Mouse (Mus musculus) granulocyte monocyte progenitor cell, adult 5-6 weeks (primary cell): ENCODE data around the gene Apol8. TPM values are rescaled to one million over a fixed set of nuclear protein-coding genes. Genes with fewer than 3 reads are reported as not detected.

Source experiments
- ATAC-seq: replicated peaks from 2 replicates; pipeline ENCODE4 v1.8.0; 2016; ENCODE audit warnings: mild to moderate bottlenecking, moderate TSS enrichment, inconsistent platforms; ENCODE audit not compliant: poor library complexity, severe bottlenecking
- total RNA-seq, 2 experiments: library from RNA; stranded (forward) in 1 of 2; stranded (reverse) in 1 of 2; fragments of 200-712, 200-1000 nt in 1 of 2; fragments of >200 nt in 1 of 2; fragmentation: Nextera tagmentation in 1 of 2; gene quantifications; 2 replicates each; pipeline ENCODE4 v1.2.3; 2014 to 2017

Apol8 gene
- total RNA-seq (2014; fragmentation: Nextera tagmentation), result not detected in 2 replicates
- total RNA-seq (2017), result 0.04 TPM in 1 of 2 replicates, not detected in the other

DNA sequence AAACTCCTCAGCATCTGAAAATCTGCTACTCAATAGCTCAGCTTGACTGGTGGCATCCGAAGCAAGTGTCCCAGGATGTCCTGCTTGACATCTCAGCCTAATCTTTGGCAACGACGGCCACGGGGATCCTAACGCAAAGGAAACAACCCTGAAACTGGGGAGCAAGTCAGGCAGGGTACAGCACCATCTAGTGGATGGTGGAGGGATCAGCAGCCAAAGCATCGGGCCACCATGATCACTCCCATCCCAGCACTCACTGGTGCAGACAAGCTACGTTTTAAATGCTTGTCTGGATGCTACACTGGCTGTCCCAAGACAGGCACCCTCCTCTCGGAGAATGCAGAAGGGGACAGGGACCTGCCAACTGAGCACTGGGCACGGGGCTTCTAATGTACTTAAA lies at the start of gene Apol8:
Apol8 (minus strand) TSS at position 156 of the 400 bp plus-strand sequence.
- ATAC-seq, result peak; percentile 76

DNA sequence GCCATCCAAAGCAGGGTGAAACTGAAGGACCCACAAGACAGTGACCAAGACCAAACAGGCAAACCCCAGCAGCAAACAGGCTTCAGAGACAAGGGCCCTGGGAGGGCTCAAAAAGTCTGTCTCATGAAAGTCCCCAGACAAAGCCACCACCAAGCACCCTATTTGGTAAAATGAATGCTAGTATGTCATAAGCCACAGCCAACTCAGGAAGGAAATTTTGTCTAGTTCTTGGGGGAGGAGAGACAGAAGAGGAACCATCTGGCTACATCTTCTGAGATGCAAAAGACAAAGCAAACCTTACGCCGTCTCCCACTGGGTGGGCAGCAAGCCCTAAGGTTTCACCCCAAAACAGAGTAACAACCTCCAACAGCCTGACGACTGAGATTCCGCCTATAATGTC lies 48.9 kb upstream of the Apol8 start:
- ATAC-seq, result peak; percentile 68

DNA sequence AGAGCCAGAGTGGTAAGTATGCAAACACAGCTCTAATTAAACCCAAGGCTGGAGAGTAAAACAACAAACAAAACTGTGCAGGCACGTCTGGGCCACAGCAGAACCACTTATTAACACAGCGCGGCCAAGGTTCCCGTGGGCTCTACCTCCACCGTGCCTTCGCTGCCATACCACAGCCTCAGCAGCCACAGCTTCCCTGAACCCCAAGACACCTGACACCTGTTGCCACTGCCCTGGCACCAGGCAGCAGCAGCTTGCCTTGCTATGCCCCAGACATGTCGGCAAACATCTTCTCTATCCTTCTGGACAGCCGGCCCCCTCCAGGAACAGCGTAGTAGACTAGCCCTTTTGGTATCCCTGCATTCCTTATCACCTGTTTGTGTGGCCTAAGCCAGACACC lies 48.1 kb upstream of the Apol8 start:
- no peak for ATAC-seq

GRCm38 (mm10) chr15:77804460-77804859 lies 47.7 kb upstream of the Apol8 start:
- ATAC-seq, result no peak

DNA sequence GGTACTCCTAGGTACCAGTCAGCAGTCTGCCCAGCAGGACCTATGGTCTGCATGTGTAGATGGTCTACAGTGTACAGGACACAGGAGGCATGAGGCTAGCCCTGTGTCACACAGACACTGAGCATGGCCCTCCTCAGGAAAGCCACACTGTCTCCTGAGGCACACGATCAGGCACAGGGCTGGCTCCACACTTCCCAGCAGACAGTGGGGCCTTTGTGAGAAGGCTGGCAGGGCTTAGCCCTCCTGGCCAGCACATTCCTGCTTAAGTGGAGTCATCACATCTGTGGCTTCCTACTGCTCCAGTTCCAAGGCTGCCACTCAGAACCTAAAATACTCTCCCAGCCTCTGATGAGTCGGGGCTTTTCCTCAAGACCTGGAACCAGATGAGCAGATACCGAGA lies 46.9 kb upstream of the Apol8 start:
- ATAC-seq, result no peak

DNA sequence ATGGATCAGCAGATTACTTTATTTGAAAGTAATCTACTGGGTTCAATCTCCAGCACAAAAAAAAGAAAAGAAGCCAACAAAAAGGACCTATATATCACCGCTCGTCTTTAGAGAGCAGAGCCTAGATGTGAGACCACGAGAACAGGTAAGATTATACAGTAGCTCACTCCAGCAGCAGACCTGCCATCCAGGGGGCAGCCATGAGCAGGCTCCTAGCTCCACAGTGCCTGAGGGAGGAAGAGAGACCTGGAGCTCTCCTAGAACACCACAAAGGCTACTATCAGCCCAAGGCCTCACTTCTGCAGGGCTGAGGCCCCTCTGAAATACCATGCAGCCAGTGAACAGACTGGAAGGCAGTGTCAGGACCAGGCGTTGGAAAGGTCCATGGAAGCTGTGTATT lies 46.2 kb upstream of the Apol8 start:
- ATAC-seq, result no peak

DNA sequence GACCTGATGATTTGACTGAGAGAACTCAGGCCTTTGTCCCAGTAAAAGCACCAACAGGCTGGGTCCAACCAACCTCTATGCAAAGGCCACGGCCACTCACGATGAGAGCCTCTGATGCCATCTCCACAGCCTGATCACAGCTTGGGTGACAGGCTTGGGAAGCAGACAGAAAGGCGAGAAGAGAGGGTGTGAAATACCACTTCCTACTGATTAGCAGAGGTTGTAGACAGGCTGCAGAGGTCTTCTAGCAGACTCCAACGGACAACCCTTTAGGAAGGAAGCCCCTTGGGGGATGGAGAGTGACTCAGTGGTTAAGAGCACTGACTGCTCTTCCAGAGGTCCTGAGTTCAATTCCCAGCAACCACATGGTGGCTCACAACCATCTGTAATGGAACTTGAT lies 44.4 kb upstream of the Apol8 start:
- ATAC-seq, result no peak

DNA sequence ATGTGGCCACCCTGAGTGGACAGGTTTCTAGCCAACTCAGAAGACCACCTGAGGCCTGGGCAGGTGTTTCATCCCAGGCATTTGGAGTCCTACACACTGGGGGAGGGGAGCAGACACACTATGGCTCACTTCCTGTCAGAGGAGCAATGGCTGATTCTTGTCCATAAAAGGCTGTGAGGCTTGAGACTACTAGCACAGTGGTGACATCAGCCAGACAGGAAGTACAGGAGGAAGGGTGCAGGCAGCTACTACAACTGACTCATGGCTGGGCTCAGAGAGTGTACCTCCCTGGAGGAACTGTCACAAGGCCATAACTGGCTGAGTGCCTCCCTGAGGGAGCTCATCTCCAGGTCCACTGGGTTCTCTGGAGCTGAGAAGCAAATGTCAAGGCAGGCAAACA lies 43.7 kb upstream of the Apol8 start:
- ATAC-seq, result peak; percentile 85

DNA sequence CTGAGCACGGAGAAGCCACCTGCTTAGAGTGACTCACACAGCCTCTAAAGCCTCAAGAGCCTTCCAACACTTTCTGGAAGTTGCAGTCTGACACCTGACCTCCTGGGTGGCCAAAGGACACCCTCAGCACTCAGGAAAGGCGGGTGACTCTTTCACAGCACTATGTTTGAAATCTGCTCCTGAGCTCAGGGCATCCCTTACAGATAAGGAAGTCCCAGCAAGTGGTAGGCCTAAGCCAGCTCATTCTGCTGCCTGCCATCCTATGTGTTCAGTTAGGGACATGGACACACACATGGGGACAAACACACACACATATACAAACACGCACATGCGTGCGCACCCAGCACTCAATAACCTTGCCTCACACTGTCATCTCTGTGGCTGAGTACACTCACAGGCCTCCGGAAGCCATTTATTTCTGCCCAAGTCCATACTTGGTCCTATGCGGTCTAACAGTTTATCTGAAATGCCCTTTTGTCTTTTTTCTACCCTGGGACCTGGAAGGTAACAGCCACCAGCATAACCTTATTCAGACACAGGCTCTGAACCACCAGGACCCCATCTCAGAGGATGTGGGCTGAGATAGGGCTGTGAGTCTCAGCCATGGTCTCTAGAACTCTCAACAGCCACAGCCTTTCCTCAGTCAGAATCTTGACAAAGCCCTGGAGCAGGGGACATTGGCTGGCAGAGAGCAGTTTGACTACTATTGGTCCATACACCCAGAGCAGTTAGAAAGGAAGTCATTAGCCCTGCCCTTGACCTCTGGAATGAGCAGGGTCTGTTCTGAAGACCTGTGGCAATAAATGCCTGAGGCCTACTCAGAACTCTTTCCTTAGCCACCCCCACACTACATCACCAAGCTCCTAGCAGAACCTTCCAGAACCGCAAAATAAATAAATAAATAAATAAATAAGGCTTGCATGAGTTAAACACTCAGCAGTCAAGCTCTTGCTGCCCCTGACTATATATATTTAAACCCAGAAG lies 43.0 kb upstream of the Apol8 start:
- ATAC-seq, result no peak

DNA sequence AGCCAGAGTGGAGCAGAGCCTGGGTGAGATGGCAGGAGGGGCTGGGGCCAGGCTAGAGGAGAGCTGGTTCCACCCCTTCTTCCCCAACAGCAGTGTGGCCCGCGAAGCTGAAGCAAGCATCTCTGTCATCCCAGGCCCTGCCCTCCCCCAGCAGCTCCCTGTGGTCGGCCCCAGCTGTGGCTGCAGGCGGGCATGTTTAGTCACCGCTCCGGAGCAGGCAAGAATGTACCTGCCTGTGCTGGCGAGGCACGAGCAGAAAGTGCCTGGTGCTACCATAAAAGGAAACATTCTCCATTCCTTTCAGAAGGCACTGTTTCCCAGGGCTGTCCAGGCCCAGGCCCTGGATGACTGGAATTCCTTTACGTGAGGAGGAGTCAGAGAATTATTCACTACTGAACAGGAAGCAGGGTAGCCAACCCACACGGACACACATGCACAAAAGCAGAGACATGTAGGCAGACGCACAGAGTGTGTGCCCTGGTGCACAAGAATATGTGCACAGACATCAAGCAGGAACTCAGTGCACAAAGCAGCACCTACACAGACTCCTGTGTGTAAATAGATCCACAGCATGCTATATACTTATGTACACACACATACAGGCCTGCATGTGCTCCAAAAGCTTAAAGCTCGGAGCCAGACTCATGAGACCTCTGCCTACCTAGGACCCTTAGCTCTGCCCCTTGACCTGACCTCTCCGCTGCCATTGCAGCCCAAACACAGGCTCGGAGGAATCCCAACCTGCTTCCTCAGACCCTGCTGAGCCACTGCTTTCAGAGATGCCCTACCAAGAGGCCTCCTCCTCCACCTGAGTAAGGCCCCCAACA lies 42.1 kb upstream of the Apol8 start:
- ATAC-seq, result peak; percentile 57

DNA sequence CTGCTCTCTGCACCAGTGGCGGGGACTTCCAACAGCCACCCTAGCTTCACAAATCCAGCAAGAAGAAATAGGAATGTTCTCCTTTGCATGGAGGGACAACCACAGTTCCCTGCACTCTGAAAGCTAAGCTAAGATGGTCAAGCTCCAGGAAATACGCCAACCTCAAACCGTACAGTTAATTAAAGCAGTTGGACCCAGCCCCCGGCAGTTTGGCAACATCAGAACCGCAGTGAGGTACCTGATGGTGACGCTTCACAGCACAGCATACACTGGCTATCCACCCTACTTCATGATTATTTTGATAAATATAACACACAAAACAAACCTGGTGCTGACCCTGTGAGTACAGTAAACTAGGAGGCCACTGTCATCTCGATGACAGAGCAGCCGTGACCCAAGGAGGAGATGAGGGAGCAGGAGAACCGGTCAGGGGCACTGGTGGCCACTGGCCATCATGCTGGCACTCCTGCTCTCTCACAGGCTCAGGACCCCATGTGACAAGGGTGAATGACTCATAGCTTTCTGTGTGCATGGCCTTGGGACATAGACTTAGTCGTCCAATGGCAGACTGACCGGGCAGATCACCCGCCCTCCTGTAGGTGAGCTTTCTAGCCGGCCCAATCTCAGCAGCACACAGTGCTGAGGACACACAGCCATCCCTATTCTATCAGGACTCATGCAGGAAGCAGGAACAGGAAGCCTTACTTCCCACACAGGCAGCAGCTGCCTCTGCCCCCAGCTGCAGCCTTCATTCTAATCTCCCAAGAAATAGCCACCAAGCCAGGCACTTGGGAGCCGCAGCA lies 41.0 kb upstream of the Apol8 start:
- ATAC-seq, result peak; percentile 8; the same call in 1 of the 2 replicates

GRCm38 (mm10) chr15:77796409-77797035 lies 39.7 kb upstream of the Apol8 start:
- ATAC-seq, result no peak

GRCm38 (mm10) chr15:77794908-77795356 lies 38.1 kb upstream of the Apol8 start:
- no peak for ATAC-seq

- ATAC-seq, result no peak
Measured at GRCm38 (mm10) chr15:77794138-77794907, 37.5 kb upstream of the Apol8 start.

GRCm38 (mm10) chr15:77793554-77793953 lies 36.8 kb upstream of the Apol8 start:
- no peak for ATAC-seq

- no peak for ATAC-seq
Measured at GRCm38 (mm10) chr15:77793094-77793493, 36.3 kb upstream of the Apol8 start.

DNA sequence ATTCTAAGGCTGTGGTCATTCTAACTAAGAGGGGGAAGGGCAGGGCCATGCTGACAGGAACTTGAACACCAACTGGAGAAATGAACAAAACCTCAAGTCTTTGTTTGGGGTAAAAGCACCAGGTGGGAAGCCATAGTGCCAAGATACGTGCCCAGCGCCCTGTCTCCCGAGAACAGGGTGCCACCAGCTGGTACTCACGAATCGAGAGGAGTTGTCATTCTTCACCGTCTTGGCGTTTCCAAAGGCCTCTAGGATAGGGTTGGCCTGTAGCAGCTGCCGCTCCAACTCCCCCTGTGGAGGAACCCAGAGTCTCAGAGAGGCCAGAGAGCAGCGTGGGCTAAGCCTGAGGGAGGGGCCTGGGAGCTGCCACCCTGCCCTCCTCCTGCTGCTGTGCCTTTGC lies 35.3 kb upstream of the Apol8 start:
- ATAC-seq, result no peak

DNA sequence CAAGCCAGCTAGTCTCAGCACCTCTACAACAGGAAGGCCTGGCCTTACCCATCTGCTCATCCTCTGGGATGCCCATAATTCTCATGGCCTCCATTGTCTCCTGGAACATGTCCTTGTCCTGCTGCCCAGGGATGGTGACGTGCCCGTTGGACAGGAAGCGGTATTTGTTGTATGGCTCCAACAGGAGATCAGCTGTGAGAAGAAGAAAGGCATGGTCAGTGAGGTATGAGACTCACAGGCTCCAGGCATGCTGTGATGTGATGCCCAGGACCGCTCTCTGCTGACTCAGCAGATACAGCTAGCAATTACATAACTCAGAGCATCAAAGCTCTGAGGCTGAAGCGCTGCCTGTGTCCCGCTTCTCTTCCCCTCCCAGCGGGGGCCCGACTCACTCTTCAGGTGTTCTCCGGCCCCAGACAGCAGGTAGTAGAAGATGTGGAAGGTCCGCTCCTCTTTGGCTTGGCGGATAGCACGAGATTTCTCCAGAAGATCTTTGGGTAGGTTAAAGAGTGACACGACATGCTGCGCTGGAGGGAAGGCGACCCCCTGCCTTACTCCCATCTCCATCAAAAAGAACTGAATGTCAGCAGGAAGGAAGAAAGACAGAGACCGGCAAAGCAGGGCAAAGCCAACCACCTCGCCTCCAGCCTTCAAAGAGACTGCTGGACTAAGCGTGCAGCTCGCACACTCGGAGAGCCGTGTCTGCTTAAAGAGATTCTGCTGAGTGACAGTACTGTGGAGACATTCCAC lies 34.0 kb upstream of the Apol8 start:
- no peak for ATAC-seq
